Mouse (Mus musculus): ENCODE results near the gene Ankfn1.

The Ankfn1 gene

DNA sequence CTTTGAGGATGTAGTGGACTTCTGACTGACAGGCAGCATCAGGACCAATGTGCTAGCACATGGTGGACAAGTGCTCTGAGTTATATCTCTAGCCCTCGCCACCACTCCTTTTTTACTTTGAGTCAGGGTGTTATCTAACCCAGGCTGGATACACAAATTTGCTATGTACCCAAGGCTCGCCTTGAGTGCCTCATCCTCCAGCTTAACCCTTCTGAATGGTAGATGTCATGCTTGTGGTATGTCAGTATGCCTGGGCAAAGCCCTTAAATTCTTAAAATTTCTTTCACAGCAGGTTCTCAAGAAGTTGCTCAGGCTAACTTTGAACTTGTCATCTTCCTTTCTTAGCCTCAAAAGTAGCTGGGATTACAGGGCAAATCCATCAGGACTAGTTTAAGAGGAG, 421.0 kb downstream of the Ankfn1 start:
- no peak for DNase-seq

- DNase-seq, result no peak
Observed at GRCm38 (mm10) chr11:89356018-89356417, 421.4 kb downstream of the Ankfn1 start.

DNA sequence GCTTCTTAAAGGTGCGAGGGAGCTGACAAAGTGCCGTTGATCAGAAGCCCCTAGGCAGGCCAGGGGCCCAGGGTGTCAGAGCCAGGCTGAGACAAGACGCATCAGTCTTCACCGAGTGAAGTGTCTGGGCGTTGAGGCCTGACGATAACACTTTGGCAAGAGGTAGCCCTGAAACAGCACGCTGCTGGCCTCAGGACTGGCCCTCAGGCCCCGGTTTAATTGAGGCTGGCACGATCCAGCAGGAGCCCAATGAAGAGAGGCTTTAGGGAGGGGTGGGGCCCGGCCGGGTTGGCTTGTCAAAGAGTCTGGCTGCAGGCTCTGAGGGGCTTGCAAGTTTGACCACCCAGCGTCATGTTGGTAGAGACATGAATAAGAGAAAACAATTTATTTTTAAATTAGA, 437.2 kb downstream of the Ankfn1 start:
- DNase-seq, result no peak

Measured in thymus, postnatal 4 days (tissue).